In genomic region chr5:99597701-99598100, GRCm38 (mm10) we compare ENCODE assay signal across 11 mouse cellular contexts.
DNase-seq lines count a peak whose midpoint lies in the region; ATAC-seq lines count a peak whose summit lies in the region.
"Had no signal": no experiment of that assay in that cellular context is flagged by ENCODE, and none has a peak within 500 bp of the region (broad histone marks: within the 10 kb centered on the region; RNA-seq: fewer than 3 reads in every experiment).

No protein-coding gene starts in this region.

- H3K36me3 ChIP-seq in hindbrain, embryonic 15.5 days, result no peaks in the 10 kb centered on the region
- no peaks in the 10 kb centered on the region for H3K36me3 ChIP-seq in heart, embryonic 10.5 days

- no peaks in the 10 kb centered on the region for H3K9me3 ChIP-seq in hindbrain, embryonic 15.5 days
- no peaks in the 10 kb centered on the region for H3K9me3 ChIP-seq in heart, embryonic 10.5 days

- peak; percentile 12 for DNase-seq in layer of hippocampus, adult 11-12 months (ENCODE audit: low spot score)
- no peak for DNase-seq in layer of hippocampus, postnatal 25 days (ENCODE audit: extremely low spot score in 1 of 2, low spot score in 1 of 2)
- DNase-seq in cerebellum, adult 8-10 months, result peak; percentile 43
- no peak for DNase-seq in heart, embryonic 10.5 days (ENCODE audit: low spot score)
- no peak for DNase-seq in gastrocnemius, adult 18-20 months (ENCODE audit: low spot score)
- DNase-seq: adrenal gland, postnatal 36 days; liver had no signal

- H3K9ac ChIP-seq in hindbrain, embryonic 15.5 days, result no peak overlapping the region

- peak overlapping the region; percentile 73 for H3K27ac ChIP-seq in hindbrain, embryonic 15.5 days (replicated peaks)
- H3K27ac ChIP-seq in heart, embryonic 10.5 days, result no peak overlapping the region

- WGBS in hindbrain, embryonic 15.5 days, result 24% methylated on average over 7 of the region's 7 CpGs
- 55% methylated on average over 7 of the region's 7 CpGs for WGBS in heart, embryonic 10.5 days

- peak; percentile 81 for ATAC-seq in cerebellum, adult (ENCODE audit: insufficient number of reproducible peaks, low FRiP score, low TSS enrichment)
- ATAC-seq in hindbrain, embryonic 15.5 days (ENCODE audit: low FRiP score, low read depth), result peak; percentile 39; the same call in 1 of the 2 replicates
- ATAC-seq: lung, postnatal 0 days had no signal

- no peak overlapping the region for H3K4me2 ChIP-seq in hindbrain, embryonic 15.5 days

- peaks cover 32% of the 10 kb centered on the region for H3K4me1 ChIP-seq in hindbrain, embryonic 15.5 days (replicated peaks)
- no peaks in the 10 kb centered on the region; the same call in 1 of the 2 replicates for H3K4me1 ChIP-seq in heart, embryonic 10.5 days

- no peaks in the 10 kb centered on the region for H3K27me3 ChIP-seq in hindbrain, embryonic 15.5 days
- no peaks in the 10 kb centered on the region for H3K27me3 ChIP-seq in heart, embryonic 10.5 days (ENCODE audit: insufficient read depth, poor library complexity, severe bottlenecking)
- H3K27me3 ChIP-seq: CH12.LX had no signal

- no peak overlapping the region for H3K4me3 ChIP-seq in hindbrain, embryonic 15.5 days
- H3K4me3 ChIP-seq in heart, embryonic 10.5 days, result no peak overlapping the region

Comparison
In these comparisons a context has a peak if more than half of its experiments do, and no peak if none do; other contexts are left out.
1. DNase-seq: peak in layer of hippocampus, adult 11-12 months (single experiment) and cerebellum, adult 8-10 months (single experiment); none in layer of hippocampus, postnatal 25 days (0 of 2), heart, embryonic 10.5 days (single experiment) and gastrocnemius, adult 18-20 months (single experiment).